Mouse (Mus musculus): ENCODE data around the gene Gpi1. TPM values are rescaled to one million over a fixed set of nuclear protein-coding genes. Genes with fewer than 3 reads are reported as not detected.
A peak's percentile ranks its signal among the peaks of the same experiment; 100 is the strongest.

Gpi1 gene
- polyA plus RNA-seq, 1 experiment from 2014 or later: 287 TPM

- no peaks in the 10 kb centered on the region for H3K9me3 ChIP-seq (replicated peaks; ENCODE audit: control insufficient read depth, low read length)
- no peak overlapping the region for H3K4me2 ChIP-seq (ENCODE audit: low read depth, low read length)
- H3K27ac ChIP-seq (replicated peaks; ENCODE audit: low read depth, low read length): no peak overlapping the region
- ATAC-seq (replicated peaks; ENCODE audit: insufficient number of reproducible peaks, low FRiP score, low TSS enrichment, low read depth): no peak
- no peak overlapping the region for H3K4me3 ChIP-seq (ENCODE audit: low read depth, low read length)
- DNase-seq (ENCODE audit: low spot score): peak; percentile 65
- H3K4me1 ChIP-seq (ENCODE audit: control insufficient read depth, insufficient read depth, low read length): no peaks in the 10 kb centered on the region
- 57% methylated on average over 1 of the region's 1 CpGs for WGBS
- H3K27me3 ChIP-seq (ENCODE audit: control insufficient read depth, insufficient read depth, low read length): no peaks in the 10 kb centered on the region
- no peaks in the 10 kb centered on the region; the same call in none of the 2 replicates for H3K36me3 ChIP-seq (replicated peaks; ENCODE audit: control insufficient read depth, insufficient read depth, low read depth, low read length)
- H3K9ac ChIP-seq (replicated peaks; ENCODE audit: low read length): no peak overlapping the region
Measured at GRCm38 (mm10) chr7:34258407-34258806, 28.3 kb upstream of the Gpi1 start.

DNA sequence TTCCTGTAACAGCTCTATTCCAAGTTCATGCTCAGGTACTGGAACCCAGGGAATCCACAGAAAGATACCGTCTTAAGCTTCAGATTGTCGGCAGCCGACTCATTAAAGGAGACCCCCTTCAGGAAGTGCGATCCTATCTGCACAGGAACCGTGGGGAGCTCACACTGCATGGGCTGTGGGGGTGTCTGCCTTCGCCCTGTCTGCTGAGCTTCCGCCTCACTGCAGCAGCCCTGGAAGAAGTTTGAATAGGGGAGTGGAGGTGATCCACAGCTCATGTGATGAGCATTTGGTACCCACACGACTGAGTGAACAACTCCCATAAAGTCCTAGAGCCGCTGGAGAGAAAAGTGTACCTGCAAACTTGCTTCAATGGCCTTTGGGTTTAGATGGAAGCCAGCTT lies 27.1 kb upstream of the Gpi1 start:
- H3K27ac ChIP-seq (replicated peaks; ENCODE audit: low read depth, low read length): no peak overlapping the region
- no peaks in the 10 kb centered on the region for H3K9me3 ChIP-seq (replicated peaks; ENCODE audit: control insufficient read depth, low read length)
- H3K9ac ChIP-seq (replicated peaks; ENCODE audit: low read length): no peak overlapping the region
- no peak overlapping the region for H3K4me2 ChIP-seq (ENCODE audit: low read depth, low read length)
- DNase-seq (ENCODE audit: low spot score) (no peak), ATAC-seq (replicated peaks; ENCODE audit: insufficient number of reproducible peaks, low FRiP score, low TSS enrichment, low read depth) (no peak)
- H3K4me3 ChIP-seq (ENCODE audit: low read depth, low read length): no peak overlapping the region
- WGBS: 82% methylated on average over 9 of the region's 9 CpGs
- no peaks in the 10 kb centered on the region for H3K4me1 ChIP-seq (ENCODE audit: control insufficient read depth, insufficient read depth, low read length)
- H3K36me3 ChIP-seq (replicated peaks; ENCODE audit: control insufficient read depth, insufficient read depth, low read depth, low read length): no peaks in the 10 kb centered on the region; the same call in none of the 2 replicates
- H3K27me3 ChIP-seq (ENCODE audit: control insufficient read depth, insufficient read depth, low read length): no peaks in the 10 kb centered on the region

- WGBS: 88% methylated on average over 1 of the region's 1 CpGs
Measured at GRCm38 (mm10) chr7:34255916-34256315, 25.8 kb upstream of the Gpi1 start.

GRCm38 (mm10) chr7:34255137-34255536 lies 25.0 kb upstream of the Gpi1 start:
- H3K4me2 ChIP-seq (ENCODE audit: low read depth, low read length): no peak overlapping the region
- no peaks in the 10 kb centered on the region; the same call in none of the 2 replicates for H3K36me3 ChIP-seq (replicated peaks; ENCODE audit: control insufficient read depth, insufficient read depth, low read depth, low read length)

More at GRCm38 (mm10) chr7:34255916-34256315, 25.8 kb upstream of the Gpi1 start:
- DNase-seq (ENCODE audit: low spot score) (no peak), ATAC-seq (replicated peaks; ENCODE audit: insufficient number of reproducible peaks, low FRiP score, low TSS enrichment, low read depth) (no peak)
- H3K4me1 ChIP-seq (ENCODE audit: control insufficient read depth, insufficient read depth, low read length): no peaks in the 10 kb centered on the region
- H3K27me3 ChIP-seq (ENCODE audit: control insufficient read depth, insufficient read depth, low read length): no peaks in the 10 kb centered on the region
- no peak overlapping the region for H3K4me2 ChIP-seq (ENCODE audit: low read depth, low read length)
- no peak overlapping the region for H3K9ac ChIP-seq (replicated peaks; ENCODE audit: low read length)
- no peaks in the 10 kb centered on the region; the same call in none of the 2 replicates for H3K36me3 ChIP-seq (replicated peaks; ENCODE audit: control insufficient read depth, insufficient read depth, low read depth, low read length)
- H3K4me3 ChIP-seq (ENCODE audit: low read depth, low read length): no peak overlapping the region
- no peaks in the 10 kb centered on the region for H3K9me3 ChIP-seq (replicated peaks; ENCODE audit: control insufficient read depth, low read length)
- H3K27ac ChIP-seq (replicated peaks; ENCODE audit: low read depth, low read length): no peak overlapping the region

GRCm38 (mm10) chr7:34252030-34252429 lies 21.9 kb upstream of the Gpi1 start:
- H3K4me1 ChIP-seq (ENCODE audit: control insufficient read depth, insufficient read depth, low read length): no peaks in the 10 kb centered on the region
- no peaks in the 10 kb centered on the region; the same call in none of the 2 replicates for H3K36me3 ChIP-seq (replicated peaks; ENCODE audit: control insufficient read depth, insufficient read depth, low read depth, low read length)
- no peak overlapping the region for H3K27ac ChIP-seq (replicated peaks; ENCODE audit: low read depth, low read length)
- no peaks in the 10 kb centered on the region for H3K27me3 ChIP-seq (ENCODE audit: control insufficient read depth, insufficient read depth, low read length)
- no peaks in the 10 kb centered on the region for H3K9me3 ChIP-seq (replicated peaks; ENCODE audit: control insufficient read depth, low read length)
- no peak overlapping the region for H3K4me3 ChIP-seq (ENCODE audit: low read depth, low read length)
- H3K4me2 ChIP-seq (ENCODE audit: low read depth, low read length): no peak overlapping the region
- H3K9ac ChIP-seq (replicated peaks; ENCODE audit: low read length): no peak overlapping the region
- ATAC-seq (replicated peaks; ENCODE audit: insufficient number of reproducible peaks, low FRiP score, low TSS enrichment, low read depth): no peak
- peak; percentile 69 for DNase-seq (ENCODE audit: low spot score)
- 74% methylated on average over 2 of the region's 2 CpGs for WGBS

More at GRCm38 (mm10) chr7:34255137-34255536, 25.0 kb upstream of the Gpi1 start:
- H3K9ac ChIP-seq (replicated peaks; ENCODE audit: low read length): no peak overlapping the region
- 77% methylated on average over 3 of the region's 3 CpGs for WGBS
- no peak for DNase-seq (ENCODE audit: low spot score)
- no peak overlapping the region for H3K4me3 ChIP-seq (ENCODE audit: low read depth, low read length)
- no peak for ATAC-seq (replicated peaks; ENCODE audit: insufficient number of reproducible peaks, low FRiP score, low TSS enrichment, low read depth)
- H3K9me3 ChIP-seq (replicated peaks; ENCODE audit: control insufficient read depth, low read length): no peaks in the 10 kb centered on the region
- H3K4me1 ChIP-seq (ENCODE audit: control insufficient read depth, insufficient read depth, low read length): no peaks in the 10 kb centered on the region
- no peak overlapping the region for H3K27ac ChIP-seq (replicated peaks; ENCODE audit: low read depth, low read length)
- no peaks in the 10 kb centered on the region for H3K27me3 ChIP-seq (ENCODE audit: control insufficient read depth, insufficient read depth, low read length)

DNA sequence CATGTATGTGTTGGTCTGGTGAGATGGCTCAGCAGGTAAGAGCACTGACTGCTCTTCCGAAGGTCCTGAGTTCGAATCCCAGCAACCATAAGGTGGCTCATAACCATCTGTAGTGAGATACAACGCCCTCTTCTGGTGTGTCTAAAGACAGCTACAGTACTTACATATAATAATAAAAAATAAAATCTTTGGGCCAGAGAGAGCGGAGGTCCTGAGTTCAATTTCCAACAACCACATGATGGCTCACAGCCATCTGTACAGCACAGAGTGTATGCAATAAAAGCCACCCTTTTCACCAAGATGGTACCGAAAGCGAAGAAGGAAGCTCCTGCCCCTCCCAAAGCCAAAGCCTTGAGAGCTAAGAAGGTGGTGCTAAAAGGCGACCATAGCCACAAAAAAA lies 20.6 kb upstream of the Gpi1 start, which contains the start of gene Gm6096:
Gene Gm6096, plus strand, starts transcription at position 301 of the 400 bp plus-strand sequence.
- ATAC-seq (replicated peaks; ENCODE audit: insufficient number of reproducible peaks, low FRiP score, low TSS enrichment, low read depth): no peak
- WGBS: 89% methylated on average over 7 of the region's 7 CpGs
- Histone ChIP-seq H3K9me3 (replicated peaks; ENCODE audit: control insufficient read depth, low read length) (no peaks in the 10 kb centered on the region), H3K4me1 (ENCODE audit: control insufficient read depth, insufficient read depth, low read length) (no peaks in the 10 kb centered on the region), H3K4me3 (ENCODE audit: low read depth, low read length) (no peak within 1 kb of the TSS), H3K27me3 (ENCODE audit: control insufficient read depth, insufficient read depth, low read length) (no peaks in the 10 kb centered on the region), H3K9ac (replicated peaks; ENCODE audit: low read length) (no peak within 1 kb of the TSS), H3K27ac (replicated peaks; ENCODE audit: low read depth, low read length) (no peak within 1 kb of the TSS), H3K36me3 (replicated peaks; ENCODE audit: control insufficient read depth, insufficient read depth, low read depth, low read length) (no peaks in the 10 kb centered on the region), H3K4me2 (ENCODE audit: low read depth, low read length) (no peak within 1 kb of the TSS)
- no peak for DNase-seq (ENCODE audit: low spot score)

GRCm38 (mm10) chr7:34246870-34247499 lies 16.8 kb upstream of the Gpi1 start:
- H3K9ac ChIP-seq (replicated peaks; ENCODE audit: low read length): no peak overlapping the region
- ATAC-seq (replicated peaks; ENCODE audit: insufficient number of reproducible peaks, low FRiP score, low TSS enrichment, low read depth) (no peak), DNase-seq (ENCODE audit: low spot score) (no peak)
- WGBS: 92% methylated on average over 3 of the region's 3 CpGs
- no peaks in the 10 kb centered on the region for H3K9me3 ChIP-seq (replicated peaks; ENCODE audit: control insufficient read depth, low read length)
- no peak overlapping the region for H3K27ac ChIP-seq (replicated peaks; ENCODE audit: low read depth, low read length)
- H3K36me3 ChIP-seq (replicated peaks; ENCODE audit: control insufficient read depth, insufficient read depth, low read depth, low read length): peaks cover 2% of the 10 kb centered on the region; the same call in 1 of the 2 replicates
- H3K27me3 ChIP-seq (ENCODE audit: control insufficient read depth, insufficient read depth, low read length): no peaks in the 10 kb centered on the region
- H3K4me3 ChIP-seq (ENCODE audit: low read depth, low read length): no peak overlapping the region
- H3K4me1 ChIP-seq (ENCODE audit: control insufficient read depth, insufficient read depth, low read length): no peaks in the 10 kb centered on the region
- no peak overlapping the region for H3K4me2 ChIP-seq (ENCODE audit: low read depth, low read length)

- no peak for ATAC-seq (replicated peaks; ENCODE audit: insufficient number of reproducible peaks, low FRiP score, low TSS enrichment, low read depth)
- Histone ChIP-seq H3K27ac (replicated peaks; ENCODE audit: low read depth, low read length) (no peak overlapping the region), H3K27me3 (ENCODE audit: control insufficient read depth, insufficient read depth, low read length) (no peaks in the 10 kb centered on the region), H3K4me1 (ENCODE audit: control insufficient read depth, insufficient read depth, low read length) (no peaks in the 10 kb centered on the region), H3K9me3 (replicated peaks; ENCODE audit: control insufficient read depth, low read length) (no peaks in the 10 kb centered on the region), H3K4me2 (ENCODE audit: low read depth, low read length) (no peak overlapping the region), H3K4me3 (ENCODE audit: low read depth, low read length) (no peak overlapping the region), H3K36me3 (replicated peaks; ENCODE audit: control insufficient read depth, insufficient read depth, low read depth, low read length) (peaks cover 5% of the 10 kb centered on the region), H3K9ac (replicated peaks; ENCODE audit: low read length) (no peak overlapping the region)
- DNase-seq (ENCODE audit: low spot score): no peak
- 91% methylated on average over 11 of the region's 11 CpGs for WGBS
Measured at GRCm38 (mm10) chr7:34242176-34242575, 12.0 kb upstream of the Gpi1 start.

All from embryonic facial prominence, embryonic 11.5 days (tissue).